Comparison of ENCODE assay signal across 18 mouse cellular contexts in the genomic region with DNA sequence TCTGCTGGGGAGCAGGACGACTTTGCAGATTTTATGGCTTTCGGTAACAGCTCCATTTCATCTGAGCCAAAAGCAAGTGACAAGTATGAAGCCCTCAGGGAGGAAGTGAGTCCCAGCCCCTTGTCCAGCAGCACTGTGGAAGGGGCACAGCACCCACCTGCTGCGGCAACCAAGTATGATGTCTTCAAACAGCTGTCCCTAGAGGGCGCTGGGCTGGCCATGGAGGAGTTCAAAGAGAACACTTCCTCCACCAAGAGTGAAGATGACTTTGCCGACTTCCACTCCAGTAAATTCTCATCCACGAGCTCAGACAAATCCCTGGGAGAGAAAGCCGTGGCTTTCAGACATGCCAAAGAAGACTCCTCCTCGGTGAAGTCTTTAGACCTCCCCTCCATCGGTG. TPM values are rescaled to one million over a fixed set of nuclear protein-coding genes. Genes with fewer than 3 reads are reported as not detected.
A peak's percentile ranks its signal among the peaks of the same experiment; 100 is the strongest.
DNase-seq lines count a peak whose midpoint lies in the region; ATAC-seq and TF ChIP-seq lines count a peak whose summit lies in the region.
"Had no signal": no experiment of that assay in that cellular context is flagged by ENCODE, and none has a peak within 500 bp of the region (broad histone marks: within the 10 kb centered on the region; RNA-seq: fewer than 3 reads in every experiment).

No protein-coding gene starts in this region.

- H3K27ac ChIP-seq in kidney, adult 2 months (ENCODE audit: insufficient read depth, low read depth, low read length) = no peak overlapping the region
- no peak overlapping the region for H3K27ac ChIP-seq in lung, postnatal 0 days (ENCODE audit: low read length)
- H3K27ac ChIP-seq: embryonic facial prominence, embryonic 10.5 days had no signal

- H3K36me3 ChIP-seq in kidney, adult 2 months (ENCODE audit: control insufficient read depth, insufficient read depth, low read length) = peaks cover 5% of the 10 kb centered on the region
- H3K36me3 ChIP-seq in lung, postnatal 0 days (ENCODE audit: insufficient read depth, low read length) = peaks cover 18% of the 10 kb centered on the region; the same call in 1 of the 2 replicates

- no peak overlapping the region for H3K9ac ChIP-seq in lung, postnatal 0 days (replicated peaks; ENCODE audit: low read depth)
- H3K9ac ChIP-seq: heart, embryonic 12.5 days had no signal

- POLR2A ChIA-PET in Patski (lab: Charles Lee) = no interaction called here

- no peak overlapping the region for H3K4me2 ChIP-seq in lung, postnatal 0 days (replicated peaks; ENCODE audit: low read depth, low read length)
- H3K4me2 ChIP-seq: heart, embryonic 12.5 days had no signal

- H3K27me3 ChIP-seq in kidney, adult 2 months (replicated peaks; ENCODE audit: control insufficient read depth, insufficient read depth, low read length) = no peaks in the 10 kb centered on the region
- no peaks in the 10 kb centered on the region for H3K27me3 ChIP-seq in lung, postnatal 0 days (replicated peaks; ENCODE audit: insufficient read depth, low read length)
- no peaks in the 10 kb centered on the region for H3K27me3 ChIP-seq in Patski
- H3K27me3 ChIP-seq: heart, embryonic 12.5 days had no signal

- no peaks in the 10 kb centered on the region for H3K9me3 ChIP-seq in lung, postnatal 0 days (ENCODE audit: low read length)
- H3K9me3 ChIP-seq: embryonic facial prominence, embryonic 10.5 days; heart, embryonic 12.5 days had no signal

- H3K4me1 ChIP-seq in kidney, adult 2 months (ENCODE audit: control insufficient read depth, insufficient read depth, low read length) = no peaks in the 10 kb centered on the region
- no peaks in the 10 kb centered on the region for H3K4me1 ChIP-seq in lung, postnatal 0 days (ENCODE audit: insufficient read depth, low read depth, low read length)
- H3K4me1 ChIP-seq: heart, embryonic 12.5 days had no signal

- WGBS in kidney, adult 2 months = 83% methylated on average over 9 of the region's 9 CpGs
- 79% methylated on average over 9 of the region's 9 CpGs for WGBS in lung, postnatal 0 days

- no peak for TF ChIP-seq EP300 in lung, postnatal 0 days (IDR thresholded peaks at IDR 0.05)

- TF ChIP-seq POLR2A in kidney, adult 2 months (IDR thresholded peaks at IDR 0.05; ENCODE audit: low read depth, low read length) = no peak

- no peak for DNase-seq in kidney, adult 2 months
- DNase-seq in kidney, postnatal 14 days = no peak
- no peak for DNase-seq in lung, postnatal 0 days (ENCODE audit: low spot score)
- DNase-seq in lung, postnatal 25 days (ENCODE audit: low spot score) = no peak
- no peak for DNase-seq in Patski (ENCODE audit: low read depth, low spot score)
- DNase-seq in thymus, postnatal 14 days = peak; percentile 27
- DNase-seq in urinary bladder, adult 2 months (ENCODE audit: low spot score) = no peak
- DNase-seq: adrenal gland, postnatal 14 days; gastrocnemius, postnatal 14 days; heart, postnatal 4 days; kidney, postnatal 10 days; midbrain, embryonic 14.5 days; right cerebral cortex, postnatal 14 days had no signal

- no peak for ATAC-seq in lung, postnatal 0 days
- no peak for ATAC-seq in Patski
- no peak for ATAC-seq in monocyte, adult 5-6 weeks (replicated peaks; ENCODE audit: insufficient number of reproducible peaks, low FRiP score, low TSS enrichment, poor library complexity, severe bottlenecking)
- ATAC-seq: forebrain, embryonic 16.5 days had no signal

- H3K4me3 ChIP-seq in kidney, adult 2 months (ENCODE audit: insufficient read depth, low read depth, low read length) = no peak overlapping the region
- no peak overlapping the region for H3K4me3 ChIP-seq in lung, postnatal 0 days (ENCODE audit: low read depth, low read length)
- H3K4me3 ChIP-seq: embryonic facial prominence, embryonic 10.5 days; erythroblast, embryonic 14.5 days; heart, embryonic 12.5 days had no signal

- peak; percentile 29; the same call in 1 of the 2 replicates for TF ChIP-seq CTCF in kidney, adult 2 months (conservative IDR thresholded peaks at IDR 0.05; ENCODE audit: insufficient read depth, insufficient read length, low read depth, low read length)
- TF ChIP-seq CTCF in lung, postnatal 0 days (IDR thresholded peaks at IDR 0.05) = peak; percentile 39
- TF ChIP-seq CTCF in Patski (IDR thresholded peaks at IDR 0.05) = peak; percentile 34

- in situ Hi-C loops in Patski (cut with MboI; ENCODE audit: low pct_unique_long_range_greater_than_20kb) = no loop called here

- CTCF ChIA-PET in Patski (lab: Charles Lee) = interaction anchor here (1.1 to 2.4 kb wide), 6 partner anchors 9 to 57 kb away, joined by 3 to 11 read pairs (median 5); no protein-coding TSS in a partner anchor

RNA-seq across cellular contexts. Expression of gene Synrg, which starts 44.8 kb away (rescaled TPM):
- 21.0 and 25.8 TPM in 2 replicates for polyA plus RNA-seq in kidney, adult 2 months (2012; rRNA removed)
- polyA plus RNA-seq in lung, postnatal 0 days (2015; fragmentation: Nextera tagmentation; extraction: Ambion mirVana) = 7.4 and 8.8 TPM in 2 replicates
- polyA plus RNA-seq in Patski (2021) = 34.3 TPM
- total RNA-seq in monocyte, adult 5-6 weeks (2017) = 18.2 to 41.1 TPM (median 27.7 TPM) in 3 replicates
- 17.5 and 20.4 TPM in 2 replicates for polyA plus RNA-seq in urinary bladder, adult 2 months (2012; rRNA removed)
